Mouse (Mus musculus): ENCODE measurements around the gene Vmac. TPM values are rescaled to one million over a fixed set of nuclear protein-coding genes. Genes with fewer than 3 reads are reported as not detected.

The Vmac gene
- polyA plus RNA-seq, 1 experiment from 2014 or later = 15.5 TPM

DNA sequence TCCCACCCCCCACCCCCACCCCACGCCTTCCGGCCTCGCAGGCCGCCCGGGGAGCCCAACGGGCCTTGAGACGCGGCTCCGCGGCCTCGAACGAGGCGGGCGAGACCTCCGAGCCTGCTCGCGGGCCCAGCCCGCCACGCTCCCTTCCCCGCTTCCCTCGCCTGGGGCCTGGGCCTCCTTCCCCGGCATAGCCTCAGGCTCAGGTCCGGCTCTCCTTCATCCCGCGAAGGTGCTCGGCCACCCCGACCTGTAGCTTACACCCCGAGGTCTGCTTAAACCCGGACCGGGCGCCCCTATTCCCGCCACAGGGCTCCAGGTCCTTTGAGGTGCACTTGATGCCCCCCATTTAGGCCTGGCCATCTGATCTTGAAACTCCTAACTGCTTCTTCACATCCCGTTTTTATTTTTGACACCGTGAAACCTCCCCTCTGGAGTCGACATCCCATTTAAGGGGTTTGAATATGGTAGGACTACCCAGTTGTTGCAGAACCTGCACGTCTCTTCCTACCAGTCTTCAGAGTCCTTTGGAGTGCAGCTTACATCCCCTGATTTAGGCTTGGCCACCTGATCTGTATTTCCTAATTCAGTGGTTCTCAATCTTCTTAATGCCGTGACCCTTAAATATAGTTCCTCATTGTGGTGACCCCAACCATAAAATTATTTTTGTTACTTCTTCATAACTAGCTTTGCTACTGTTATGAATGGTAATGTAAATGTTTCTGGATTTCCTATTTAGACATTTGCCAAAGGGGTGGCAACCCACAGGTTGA lies 44.0 kb downstream of the Vmac start:
- peak; percentile 5 for ATAC-seq (replicated peaks; ENCODE audit: insufficient number of reproducible peaks, low FRiP score, low TSS enrichment, low read depth)
- Histone ChIP-seq H3K9me3 (replicated peaks; ENCODE audit: control insufficient read depth, low read length) (no peaks in the 10 kb centered on the region), H3K27me3 (ENCODE audit: control insufficient read depth, insufficient read depth, low read length) (no peaks in the 10 kb centered on the region), H3K9ac (replicated peaks; ENCODE audit: low read length) (peak overlapping the region; percentile 93), H3K4me2 (ENCODE audit: low read depth, low read length) (peak overlapping the region; percentile 63), H3K4me1 (ENCODE audit: control insufficient read depth, insufficient read depth, low read length) (peaks cover 5% of the 10 kb centered on the region; the same call in 1 of the 2 replicates), H3K36me3 (replicated peaks; ENCODE audit: control insufficient read depth, insufficient read depth, low read depth, low read length) (no peaks in the 10 kb centered on the region; the same call in none of the 2 replicates), H3K4me3 (ENCODE audit: low read depth, low read length) (peak overlapping the region; percentile 96), H3K27ac (replicated peaks; ENCODE audit: low read depth, low read length) (peak overlapping the region; percentile 78)
- no peak for DNase-seq (ENCODE audit: low spot score)
- WGBS = 3% methylated on average over 19 of the region's 37 CpGs

DNA sequence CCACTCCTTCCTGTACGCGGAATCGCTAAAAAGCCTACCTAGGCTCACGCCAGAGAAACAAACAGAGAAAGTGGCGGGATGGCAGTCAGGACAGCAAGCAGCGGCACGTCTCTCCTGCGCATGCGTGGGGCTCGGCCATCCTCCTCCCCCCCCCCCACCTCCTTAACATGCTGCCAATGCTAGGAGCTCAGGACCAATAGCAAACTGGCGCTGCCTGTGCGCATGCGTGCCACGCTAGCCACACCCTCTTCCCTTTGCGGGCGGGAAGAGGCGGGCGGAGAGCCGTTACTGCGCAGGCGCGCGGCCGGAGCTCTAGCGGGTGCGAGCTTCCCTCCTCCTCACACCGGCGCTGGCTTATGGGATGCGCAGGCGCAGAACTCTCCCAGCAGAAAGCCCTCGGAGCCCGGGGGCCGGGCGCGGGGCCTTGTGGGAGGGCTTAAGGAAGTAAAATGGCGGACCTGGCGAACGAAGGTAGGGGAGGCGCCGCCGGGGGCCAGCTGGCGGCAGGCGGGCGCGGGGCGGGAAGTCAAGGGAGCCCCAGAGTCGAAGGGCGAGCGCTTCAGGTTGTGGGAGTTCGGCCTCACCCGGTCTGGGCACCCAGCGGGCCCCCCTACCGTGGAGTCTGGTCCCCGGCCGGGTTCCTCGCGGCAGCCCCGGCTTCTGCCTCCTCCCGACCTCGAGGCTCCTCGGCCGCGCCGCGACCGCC lies 44.7 kb downstream of the Vmac start, which contains the start of gene Ranbp3:
Gene Ranbp3 (plus strand): TSS at position 354 of the 706 bp plus-strand sequence.
- peak; percentile 84 for ATAC-seq (replicated peaks; ENCODE audit: insufficient number of reproducible peaks, low FRiP score, low TSS enrichment, low read depth)
- H3K9ac ChIP-seq (replicated peaks; ENCODE audit: low read length) = peak within 1 kb of the TSS; percentile 93
- WGBS = under 1% methylated on average over 59 of the region's 66 CpGs

DNA sequence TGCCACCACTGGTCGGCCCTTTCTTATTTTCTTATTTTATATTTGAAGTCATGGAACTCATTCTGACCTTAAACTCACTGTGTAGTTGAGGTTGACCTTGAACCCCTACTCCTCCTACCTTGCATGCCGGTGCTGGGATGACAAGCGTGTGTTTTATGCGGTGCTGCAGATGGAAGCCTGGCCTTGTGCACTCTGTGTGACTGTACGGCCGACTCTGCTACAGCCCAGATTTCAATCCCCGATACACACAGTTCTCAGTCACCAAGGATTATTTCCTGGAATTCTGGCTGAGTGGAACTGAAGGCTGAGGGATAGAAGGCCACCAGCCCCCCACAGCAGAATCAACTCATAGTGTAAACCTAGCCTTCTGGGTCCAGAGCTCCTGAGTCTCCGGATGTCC lies 48.1 kb downstream of the Vmac start:
- H3K4me2 ChIP-seq (ENCODE audit: low read depth, low read length) = no peak overlapping the region
- peaks cover 7% of the 10 kb centered on the region for H3K4me1 ChIP-seq (ENCODE audit: control insufficient read depth, insufficient read depth, low read length)
- ATAC-seq (replicated peaks; ENCODE audit: insufficient number of reproducible peaks, low FRiP score, low TSS enrichment, low read depth) (no peak), DNase-seq (ENCODE audit: low spot score) (no peak)
- H3K36me3 ChIP-seq (replicated peaks; ENCODE audit: control insufficient read depth, insufficient read depth, low read depth, low read length) = no peaks in the 10 kb centered on the region
- no peaks in the 10 kb centered on the region for H3K9me3 ChIP-seq (replicated peaks; ENCODE audit: control insufficient read depth, low read length)
- no peak overlapping the region for H3K27ac ChIP-seq (replicated peaks; ENCODE audit: low read depth, low read length)
- no peak overlapping the region for H3K9ac ChIP-seq (replicated peaks; ENCODE audit: low read length)
- no peak overlapping the region for H3K4me3 ChIP-seq (ENCODE audit: low read depth, low read length)
- no peaks in the 10 kb centered on the region; the same call in 1 of the 2 replicates for H3K27me3 ChIP-seq (ENCODE audit: control insufficient read depth, insufficient read depth, low read length)
- 84% methylated on average over 8 of the region's 8 CpGs for WGBS

More for the DNA sequence above, 44.7 kb downstream of the Vmac start, which contains the start of gene Ranbp3:
- no peaks in the 10 kb centered on the region; the same call in 1 of the 2 replicates for H3K27me3 ChIP-seq (ENCODE audit: control insufficient read depth, insufficient read depth, low read length)
- peak within 1 kb of the TSS; percentile 70 for H3K4me2 ChIP-seq (ENCODE audit: low read depth, low read length)
- H3K9me3 ChIP-seq (replicated peaks; ENCODE audit: control insufficient read depth, low read length) = no peaks in the 10 kb centered on the region
- no peaks in the 10 kb centered on the region; the same call in none of the 2 replicates for H3K36me3 ChIP-seq (replicated peaks; ENCODE audit: control insufficient read depth, insufficient read depth, low read depth, low read length)
- peak within 1 kb of the TSS; percentile 81 for H3K27ac ChIP-seq (replicated peaks; ENCODE audit: low read depth, low read length)
- DNase-seq (ENCODE audit: low spot score) = peak; percentile 99
- H3K4me1 ChIP-seq (ENCODE audit: control insufficient read depth, insufficient read depth, low read length) = peaks cover 7% of the 10 kb centered on the region
- peak within 1 kb of the TSS; percentile 96 for H3K4me3 ChIP-seq (ENCODE audit: low read depth, low read length)

DNA sequence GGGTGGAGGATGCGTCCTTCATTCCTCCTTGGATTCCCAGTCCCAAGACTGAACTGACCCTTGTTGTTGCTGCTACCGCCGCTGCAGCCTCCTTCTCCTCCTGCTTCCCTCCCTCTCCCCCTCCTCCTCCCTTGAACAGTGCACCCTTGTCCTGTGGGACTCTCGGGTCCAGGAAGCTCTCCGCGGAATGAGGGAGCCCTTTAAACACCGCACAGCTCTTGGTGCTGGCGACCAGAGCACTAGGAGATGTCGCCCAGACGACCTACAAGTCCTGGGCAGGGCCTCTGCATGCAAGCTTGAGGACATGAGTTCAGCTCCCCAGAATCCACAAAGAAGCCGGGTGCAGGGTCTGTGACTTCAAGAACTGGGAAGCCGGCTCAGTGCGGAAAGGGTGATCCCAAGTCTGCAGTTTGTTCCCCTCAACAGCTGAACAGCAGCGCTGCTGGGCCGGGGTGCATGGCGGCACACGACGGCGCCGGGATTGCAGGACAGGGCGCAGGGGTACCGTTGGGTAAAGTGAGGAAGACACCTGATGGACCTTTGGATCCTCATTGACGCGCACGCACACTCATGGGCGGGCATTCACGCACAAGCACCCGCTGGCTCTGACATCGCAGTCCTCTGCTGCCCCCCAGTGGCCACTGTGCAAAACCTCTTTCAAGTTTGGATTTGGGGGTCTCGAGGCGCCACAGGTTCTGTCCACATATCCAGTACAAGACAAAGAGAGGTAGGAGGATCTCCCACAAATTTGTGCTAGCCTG lies 49.3 kb downstream of the Vmac start:
- Histone ChIP-seq H3K9ac (replicated peaks; ENCODE audit: low read length) (peak overlapping the region; percentile 58), H3K4me2 (ENCODE audit: low read depth, low read length) (peak overlapping the region; percentile 86), H3K9me3 (replicated peaks; ENCODE audit: control insufficient read depth, low read length) (no peaks in the 10 kb centered on the region), H3K27ac (replicated peaks; ENCODE audit: low read depth, low read length) (no peak overlapping the region), H3K36me3 (replicated peaks; ENCODE audit: control insufficient read depth, insufficient read depth, low read depth, low read length) (no peaks in the 10 kb centered on the region), H3K4me3 (ENCODE audit: low read depth, low read length) (peak overlapping the region; percentile 34), H3K27me3 (ENCODE audit: control insufficient read depth, insufficient read depth, low read length) (no peaks in the 10 kb centered on the region; the same call in 1 of the 2 replicates), H3K4me1 (ENCODE audit: control insufficient read depth, insufficient read depth, low read length) (peaks cover 4% of the 10 kb centered on the region)
- WGBS = 4% methylated on average over 31 of the region's 31 CpGs
- ATAC-seq (replicated peaks; ENCODE audit: insufficient number of reproducible peaks, low FRiP score, low TSS enrichment, low read depth) = no peak
- peak; percentile 93 for DNase-seq (ENCODE audit: low spot score)

DNA sequence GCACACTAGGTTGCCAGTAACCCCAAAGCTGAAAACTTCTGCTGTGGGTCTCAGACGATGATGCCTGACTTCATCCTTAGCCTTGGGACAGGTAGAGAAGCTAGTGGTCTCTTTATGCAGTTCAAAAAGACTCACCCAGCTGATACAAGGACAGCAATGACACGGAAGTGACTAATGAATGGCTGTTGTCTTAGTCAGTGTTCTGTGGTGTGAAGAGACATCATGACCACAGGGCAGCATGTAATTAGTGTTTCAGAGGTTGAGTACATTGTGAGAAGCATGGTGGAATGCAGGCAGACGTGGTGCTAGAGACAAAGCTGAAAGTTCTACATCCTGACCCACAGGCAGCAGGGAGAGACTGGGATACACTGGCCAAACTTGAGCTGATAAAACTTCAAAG lies 50.2 kb downstream of the Vmac start:
- no peak overlapping the region for H3K27ac ChIP-seq (replicated peaks; ENCODE audit: low read depth, low read length)
- H3K4me2 ChIP-seq (ENCODE audit: low read depth, low read length) = no peak overlapping the region
- WGBS = 67% methylated on average over 3 of the region's 3 CpGs
- ATAC-seq (replicated peaks; ENCODE audit: insufficient number of reproducible peaks, low FRiP score, low TSS enrichment, low read depth) (no peak), DNase-seq (ENCODE audit: low spot score) (no peak)
- H3K27me3 ChIP-seq (ENCODE audit: control insufficient read depth, insufficient read depth, low read length) = no peaks in the 10 kb centered on the region; the same call in 1 of the 2 replicates
- no peaks in the 10 kb centered on the region for H3K9me3 ChIP-seq (replicated peaks; ENCODE audit: control insufficient read depth, low read length)
- no peak overlapping the region for H3K4me3 ChIP-seq (ENCODE audit: low read depth, low read length)
- no peaks in the 10 kb centered on the region for H3K36me3 ChIP-seq (replicated peaks; ENCODE audit: control insufficient read depth, insufficient read depth, low read depth, low read length)
- peaks cover 4% of the 10 kb centered on the region for H3K4me1 ChIP-seq (ENCODE audit: control insufficient read depth, insufficient read depth, low read length)
- no peak overlapping the region for H3K9ac ChIP-seq (replicated peaks; ENCODE audit: low read length)

DNA sequence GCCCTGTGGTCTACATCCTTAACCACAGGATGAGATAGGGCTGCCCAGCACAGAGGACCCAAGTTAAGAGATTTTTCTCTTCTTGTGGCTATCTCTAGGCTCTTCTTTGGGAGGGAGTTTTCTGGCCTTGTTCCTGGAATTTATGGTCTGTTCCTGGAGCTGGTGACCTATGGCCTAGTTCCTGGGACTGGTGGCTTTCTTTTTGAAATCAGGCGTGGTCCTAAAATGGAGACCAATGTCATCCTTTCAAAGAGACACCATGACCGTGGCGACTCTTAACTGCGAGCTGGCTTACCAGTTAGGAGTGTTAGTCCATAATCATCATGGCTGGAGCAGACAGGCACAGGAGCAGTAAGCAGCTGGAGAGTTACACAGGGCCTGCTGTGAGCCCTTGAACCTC lies 51.4 kb downstream of the Vmac start:
- DNase-seq (ENCODE audit: low spot score) = no peak
- H3K4me3 ChIP-seq (ENCODE audit: low read depth, low read length) = no peak overlapping the region
- no peak overlapping the region for H3K4me2 ChIP-seq (ENCODE audit: low read depth, low read length)
- no peaks in the 10 kb centered on the region; the same call in 1 of the 2 replicates for H3K27me3 ChIP-seq (ENCODE audit: control insufficient read depth, insufficient read depth, low read length)
- ATAC-seq (replicated peaks; ENCODE audit: insufficient number of reproducible peaks, low FRiP score, low TSS enrichment, low read depth) = no peak
- H3K36me3 ChIP-seq (replicated peaks; ENCODE audit: control insufficient read depth, insufficient read depth, low read depth, low read length) = no peaks in the 10 kb centered on the region
- no peak overlapping the region for H3K27ac ChIP-seq (replicated peaks; ENCODE audit: low read depth, low read length)
- H3K9ac ChIP-seq (replicated peaks; ENCODE audit: low read length) = no peak overlapping the region
- H3K9me3 ChIP-seq (replicated peaks; ENCODE audit: control insufficient read depth, low read length) = no peaks in the 10 kb centered on the region
- peaks cover 4% of the 10 kb centered on the region for H3K4me1 ChIP-seq (ENCODE audit: control insufficient read depth, insufficient read depth, low read length)
- 89% methylated on average over 4 of the region's 4 CpGs for WGBS

DNA sequence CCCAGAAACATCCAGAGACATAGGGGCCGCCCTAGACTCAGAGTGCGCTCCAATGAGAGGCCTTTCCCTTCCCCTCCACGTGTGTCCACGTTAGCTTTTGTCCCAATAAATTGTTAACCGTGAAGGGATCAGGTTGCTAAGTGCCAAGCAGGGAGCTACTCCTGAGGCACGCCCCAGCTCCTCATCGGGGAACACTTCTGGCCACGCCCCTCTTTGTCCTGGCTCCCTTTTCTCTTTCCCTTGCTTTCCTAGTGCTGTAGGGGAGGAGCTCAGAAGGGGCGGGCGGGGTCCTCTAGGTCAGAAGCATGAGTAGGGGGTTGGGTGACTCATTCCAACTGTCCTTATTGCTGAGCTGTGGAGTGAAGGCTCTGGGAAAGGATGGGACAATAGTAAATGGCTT lies 53.5 kb downstream of the Vmac start:
- ATAC-seq (replicated peaks; ENCODE audit: insufficient number of reproducible peaks, low FRiP score, low TSS enrichment, low read depth) (peak; percentile 64), DNase-seq (ENCODE audit: low spot score) (peak; percentile 69)
- H3K9me3 ChIP-seq (replicated peaks; ENCODE audit: control insufficient read depth, low read length) = no peaks in the 10 kb centered on the region
- no peaks in the 10 kb centered on the region; the same call in 1 of the 2 replicates for H3K27me3 ChIP-seq (ENCODE audit: control insufficient read depth, insufficient read depth, low read length)
- 4% methylated on average over 9 of the region's 10 CpGs for WGBS
- H3K4me1 ChIP-seq (ENCODE audit: control insufficient read depth, insufficient read depth, low read length) = peaks cover 4% of the 10 kb centered on the region
- H3K36me3 ChIP-seq (replicated peaks; ENCODE audit: control insufficient read depth, insufficient read depth, low read depth, low read length) = no peaks in the 10 kb centered on the region
- H3K4me2 ChIP-seq (ENCODE audit: low read depth, low read length) = peak overlapping the region; percentile 33
- H3K9ac ChIP-seq (replicated peaks; ENCODE audit: low read length) = peak overlapping the region; percentile 50
- no peak overlapping the region; the same call in 1 of the 2 replicates for H3K4me3 ChIP-seq (ENCODE audit: low read depth, low read length)
- H3K27ac ChIP-seq (replicated peaks; ENCODE audit: low read depth, low read length) = no peak overlapping the region

All from embryonic facial prominence, embryonic 11.5 days (tissue).